In genomic region chr3:66292356-66292946, GRCm38 (mm10) we compare ENCODE assay signal across 9 mouse cellular contexts. TPM values are rescaled to one million over a fixed set of nuclear protein-coding genes. Genes with fewer than 3 reads are reported as not detected.
DNase-seq lines count a peak whose midpoint lies in the region; ATAC-seq and TF ChIP-seq lines count a peak whose summit lies in the region.
"Had no signal": no experiment of that assay in that cellular context is flagged by ENCODE, and none has a peak within 500 bp of the region (broad histone marks: within the 10 kb centered on the region; RNA-seq: fewer than 3 reads in every experiment).

No protein-coding gene starts in this region.

- peak; percentile 82 for ATAC-seq in embryonic facial prominence, embryonic 13.5 days (ENCODE audit: insufficient number of reproducible peaks, insufficient read depth, low FRiP score, low TSS enrichment, low read depth)
- peak; percentile 76 for ATAC-seq in hindbrain, embryonic 13.5 days (ENCODE audit: low FRiP score)
- ATAC-seq in midbrain, postnatal 0 days (ENCODE audit: low FRiP score) = peak; percentile 67; the same call in 1 of the 2 replicates

- no peaks in the 10 kb centered on the region for H3K27me3 ChIP-seq in embryonic facial prominence, embryonic 13.5 days
- no peaks in the 10 kb centered on the region for H3K27me3 ChIP-seq in hindbrain, embryonic 13.5 days
- no peaks in the 10 kb centered on the region for H3K27me3 ChIP-seq in midbrain, postnatal 0 days (ENCODE audit: insufficient read depth, low read length)

- H3K27ac ChIP-seq in left cerebral cortex, adult 2 months = no peak overlapping the region
- peak overlapping the region; percentile 62 for H3K27ac ChIP-seq in embryonic facial prominence, embryonic 13.5 days
- H3K27ac ChIP-seq in hindbrain, embryonic 13.5 days = 0 out of 2 replicates have a peak overlapping the region, but pooled peaks have one; percentile 40
- no peak overlapping the region for H3K27ac ChIP-seq in midbrain, postnatal 0 days (ENCODE audit: low read depth, low read length)

- TF ChIP-seq CTCF in left cerebral cortex, adult 2 months (IDR thresholded peaks at IDR 0.05) = no peak
- no peak for TF ChIP-seq CTCF in midbrain, postnatal 0 days (IDR thresholded peaks at IDR 0.05)

- no peaks in the 10 kb centered on the region for H3K9me3 ChIP-seq in embryonic facial prominence, embryonic 13.5 days
- H3K9me3 ChIP-seq in hindbrain, embryonic 13.5 days = peaks cover 6% of the 10 kb centered on the region; the same call in 1 of the 2 replicates
- no peaks in the 10 kb centered on the region for H3K9me3 ChIP-seq in midbrain, postnatal 0 days (ENCODE audit: low read length)

- 0 out of 2 replicates have a peak overlapping the region, but pooled peaks have one; percentile 2 for H3K4me3 ChIP-seq in left cerebral cortex, adult 2 months
- peak overlapping the region; percentile 36 for H3K4me3 ChIP-seq in embryonic facial prominence, embryonic 13.5 days
- H3K4me3 ChIP-seq in hindbrain, embryonic 13.5 days = peak overlapping the region; percentile 24
- peak overlapping the region; percentile 21; the same call in 1 of the 2 replicates for H3K4me3 ChIP-seq in midbrain, postnatal 0 days (ENCODE audit: low read depth, low read length)

- WGBS in embryonic facial prominence, embryonic 13.5 days = 2% methylated on average over 20 of the region's 20 CpGs
- 10% methylated on average over 20 of the region's 20 CpGs for WGBS in hindbrain, embryonic 13.5 days
- 10% methylated on average over 20 of the region's 20 CpGs for WGBS in midbrain, postnatal 0 days

- peak overlapping the region; percentile 66 for H3K9ac ChIP-seq in embryonic facial prominence, embryonic 13.5 days
- peak overlapping the region; percentile 60 for H3K9ac ChIP-seq in hindbrain, embryonic 13.5 days
- H3K9ac ChIP-seq in midbrain, postnatal 0 days (replicated peaks; ENCODE audit: low read length, poor library complexity, severe bottlenecking) = peak overlapping the region; percentile 15; the same call in 1 of the 2 replicates

- DNase-seq in left cerebral cortex, adult 2 months (ENCODE audit: extremely low spot score in 1 of 2, low spot score in 2 of 2) = peak in 1 of 2 experiments; percentile 10
- no peak for DNase-seq in left cerebral cortex, adult 9 months (ENCODE audit: low spot score in 2 of 2)
- DNase-seq in liver (peak; percentile 42), MN1 (ENCODE audit: low spot score) (no peak)
- DNase-seq in midbrain, postnatal 0 days (ENCODE audit: low spot score) = peak; percentile 1
- no peak for DNase-seq in T-cell, adult 2 months (ENCODE audit: low spot score)

- peaks cover 17% of the 10 kb centered on the region for H3K4me1 ChIP-seq in embryonic facial prominence, embryonic 13.5 days
- peaks cover 18% of the 10 kb centered on the region for H3K4me1 ChIP-seq in hindbrain, embryonic 13.5 days (replicated peaks)
- peaks cover 2% of the 10 kb centered on the region; the same call in 1 of the 2 replicates for H3K4me1 ChIP-seq in midbrain, postnatal 0 days (ENCODE audit: insufficient read depth, low read length)

- H3K36me3 ChIP-seq in embryonic facial prominence, embryonic 13.5 days = no peaks in the 10 kb centered on the region
- H3K36me3 ChIP-seq in hindbrain, embryonic 13.5 days = no peaks in the 10 kb centered on the region
- no peaks in the 10 kb centered on the region for H3K36me3 ChIP-seq in midbrain, postnatal 0 days (ENCODE audit: insufficient read depth, low read length)

- intact Hi-C loops in left cerebral cortex, adult 2 months (cut with DNase I) = no loop called here

- peak overlapping the region; percentile 62 for H3K4me2 ChIP-seq in embryonic facial prominence, embryonic 13.5 days
- H3K4me2 ChIP-seq in hindbrain, embryonic 13.5 days = peak overlapping the region; percentile 52
- peak overlapping the region; percentile 50 for H3K4me2 ChIP-seq in midbrain, postnatal 0 days (ENCODE audit: low read depth, low read length, poor library complexity, severe bottlenecking)

RNA-seq across cellular contexts. Expression of gene Veph1, which starts 4.2 kb away (rescaled TPM):
- total RNA-seq in left cerebral cortex, adult 2 months (2021) = not detected
- polyA plus RNA-seq in embryonic facial prominence, embryonic 13.5 days (2015; fragmentation: Nextera tagmentation; extraction: Ambion mirVana) = 2.8 and 4.2 TPM in 2 replicates
- 4.6 and 7.8 TPM in 2 replicates for polyA plus RNA-seq in hindbrain, embryonic 13.5 days (2015; fragmentation: Nextera tagmentation; extraction: Ambion mirVana)
- total RNA-seq in midbrain, postnatal 0 days (2014; rRNA removed) = 1.4 and 2.7 TPM in 2 replicates
- 1.0 and 2.4 TPM in 2 replicates for polyA plus RNA-seq in midbrain, postnatal 0 days (2015; fragmentation: Nextera tagmentation; extraction: Ambion mirVana)
- total RNA-seq: neutrophil, adult 5-6 weeks had no signal

Comparison
In these comparisons a context has a peak if more than half of its experiments do, and no peak if none do; other contexts are left out.
1. DNase-seq: peak in liver (single experiment) and midbrain, postnatal 0 days (single experiment); none in left cerebral cortex, adult 9 months (0 of 2), MN1 (single experiment) and T-cell, adult 2 months (single experiment).
2. H3K27ac ChIP-seq: peak in embryonic facial prominence, embryonic 13.5 days (single experiment) and hindbrain, embryonic 13.5 days (single experiment); none in left cerebral cortex, adult 2 months (single experiment) and midbrain, postnatal 0 days (single experiment).
3. H3K9ac ChIP-seq: peak in every context shown above with its lines; median percentile 66 in embryonic facial prominence, embryonic 13.5 days; 60 in hindbrain, embryonic 13.5 days; 15 in midbrain, postnatal 0 days.
4. Peak in every context shown above with its lines, with median percentiles within 50 percentile points of each other: H3K4me3 ChIP-seq, ATAC-seq and H3K4me2 ChIP-seq.